Mouse (Mus musculus) midbrain, embryonic 15.5 days (tissue): ENCODE results near the gene Atp6v0a2. TPM values are rescaled to one million over a fixed set of nuclear protein-coding genes. Genes with fewer than 3 reads are reported as not detected.

Experiments
- ATAC-seq: fragments of 200-750 bp; cut with Nextera tagmentation; replicated peaks from 2 replicates; pipeline ENCODE4 v1.8.0; 2017; ENCODE audit warnings: moderate TSS enrichment
- H3K27ac ChIP-seq: fragments of 300-500 bp; sonication (generic); 2 replicates; pipeline ENCODE4 v1.5.1; 2015; ENCODE audit warnings: mild to moderate bottlenecking, inconsistent platforms
- H3K27me3 ChIP-seq: fragments of 300-500 bp; sonication (generic); replicated peaks from 2 replicates; pipeline ENCODE4 v1.6.1; 2015; ENCODE audit warnings: inconsistent platforms
- H3K36me3 ChIP-seq: fragments of 300-500 bp; sonication (generic); replicated peaks from 2 replicates; pipeline ENCODE4 v1.6.1; 2015; ENCODE audit warnings: inconsistent platforms
- H3K4me1 ChIP-seq: fragments of 300-500 bp; sonication (generic); 2 replicates; pipeline ENCODE4 v1.6.1; 2015; ENCODE audit warnings: inconsistent platforms
- H3K4me2 ChIP-seq: fragments of 300-500 bp; sonication (generic); 2 replicates; pipeline ENCODE4 v1.6.1; 2015; ENCODE audit warnings: inconsistent platforms, mild to moderate bottlenecking, moderate library complexity
- H3K4me3 ChIP-seq: fragments of 300-500 bp; sonication (generic); 2 replicates; pipeline ENCODE4 v1.5.1; 2015; ENCODE audit warnings: mild to moderate bottlenecking, inconsistent platforms
- H3K9ac ChIP-seq: fragments of 300-500 bp; sonication (generic); 2 replicates; pipeline ENCODE4 v1.6.1; 2015; ENCODE audit warnings: mild to moderate bottlenecking, inconsistent platforms
- H3K9me3 ChIP-seq: fragments of 300-500 bp; sonication (generic); 2 replicates; pipeline ENCODE4 v1.6.1; 2016; ENCODE audit warnings: inconsistent platforms
- WGBS: fragments of 180-500 bp; shearing (Covaris S2); methylation state at CpG from one replicate; pipeline ENCODE4 v1.1.7; 2015; ENCODE audit warnings: mixed read lengths; 5-methylcytosine and 5-hydroxymethylcytosine counted together
- polyA plus RNA-seq: library from polyadenylated mRNA; unstranded; fragments of >200 nt; fragmentation: Nextera tagmentation; extraction: Ambion mirVana; gene quantifications from 2 replicates; pipeline ENCODE4 v1.2.1, GENCODE M21; 2015

Atp6v0a2 gene
- polyA plus RNA-seq, 1 experiment from 2014 or later, result 44.4 TPM

DNA sequence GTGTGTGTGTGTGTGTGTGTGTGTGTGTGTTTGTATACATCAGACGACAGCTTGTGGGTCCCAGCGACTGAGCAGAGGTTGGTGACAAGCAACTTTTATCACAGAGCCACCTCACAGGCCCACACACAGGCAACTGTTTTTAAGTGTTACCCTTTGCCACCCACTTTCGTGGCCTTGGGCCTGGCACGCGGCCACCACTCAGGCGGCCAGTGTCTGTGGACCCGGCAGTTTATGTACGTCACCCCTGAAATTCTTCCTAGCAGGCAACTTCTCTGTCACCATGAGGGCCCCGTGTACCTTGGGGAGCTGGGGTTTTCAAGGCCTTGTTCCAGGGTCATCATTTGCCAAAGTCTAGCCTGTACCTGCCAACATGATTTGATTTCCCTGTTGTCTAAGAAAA lies 123.3 kb downstream of the Atp6v0a2 start:
- H3K4me2 ChIP-seq, result no peak overlapping the region
- H3K9ac ChIP-seq, result no peak overlapping the region
- H3K4me1 ChIP-seq, result no peaks in the 10 kb centered on the region
- H3K4me3 ChIP-seq, result no peak overlapping the region
- no peaks in the 10 kb centered on the region for H3K27me3 ChIP-seq
- no peaks in the 10 kb centered on the region for H3K36me3 ChIP-seq
- H3K9me3 ChIP-seq, result no peaks in the 10 kb centered on the region
- H3K27ac ChIP-seq, result no peak overlapping the region
- no peak for ATAC-seq
- 79% methylated on average over 9 of the region's 9 CpGs for WGBS

DNA sequence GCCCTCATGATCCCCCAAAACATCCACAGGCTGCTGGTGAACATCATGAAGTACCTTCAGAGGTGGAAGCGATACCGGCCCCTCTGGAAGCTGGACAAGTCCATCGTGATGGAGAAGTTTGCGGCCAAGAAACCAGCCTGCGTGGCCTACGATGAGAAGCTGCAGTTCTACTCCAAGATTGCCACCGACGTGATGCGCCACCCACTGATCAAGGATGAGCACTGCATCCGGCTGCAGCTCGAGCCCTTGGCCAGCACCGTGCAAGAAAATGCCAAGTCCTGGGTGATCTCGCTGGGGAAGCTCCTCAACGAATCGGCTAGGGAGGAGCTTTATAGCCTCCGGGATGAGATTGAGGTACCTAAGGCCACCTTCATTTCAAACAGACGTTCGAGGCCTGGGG lies 132.6 kb downstream of the Atp6v0a2 start:
- Histone ChIP-seq H3K4me3 (no peak overlapping the region), H3K4me1 (no peaks in the 10 kb centered on the region), H3K36me3 (no peaks in the 10 kb centered on the region), H3K9ac (no peak overlapping the region), H3K27ac (no peak overlapping the region), H3K4me2 (no peak overlapping the region), H3K9me3 (no peaks in the 10 kb centered on the region), H3K27me3 (no peaks in the 10 kb centered on the region)
- no peak for ATAC-seq
- WGBS, result 70% methylated on average over 18 of the region's 18 CpGs

DNA sequence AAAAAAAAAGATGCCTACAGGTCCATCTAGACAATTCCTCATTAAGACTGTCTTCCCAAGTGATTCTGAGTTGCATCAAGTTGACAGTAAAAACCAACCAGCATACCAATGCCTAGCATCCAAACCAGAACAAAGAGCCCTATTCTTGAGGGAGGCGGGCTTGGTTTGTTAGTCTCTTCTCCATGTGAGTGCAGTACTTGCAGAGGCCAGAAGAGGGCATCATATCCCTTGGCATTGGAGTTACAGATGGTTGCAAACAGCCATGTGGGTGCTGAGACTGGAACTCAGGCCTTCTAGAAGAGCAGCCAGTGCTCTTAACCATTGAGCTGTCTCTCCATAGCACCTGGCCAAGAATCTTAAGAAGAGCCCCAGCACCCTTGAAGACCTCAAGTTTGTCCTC lies 133.4 kb downstream of the Atp6v0a2 start:
- no peaks in the 10 kb centered on the region for H3K36me3 ChIP-seq
- H3K4me3 ChIP-seq, result no peak overlapping the region
- no peak overlapping the region for H3K9ac ChIP-seq
- H3K9me3 ChIP-seq, result no peaks in the 10 kb centered on the region
- H3K4me1 ChIP-seq, result no peaks in the 10 kb centered on the region
- no peak overlapping the region for H3K27ac ChIP-seq
- WGBS, result 100% methylated on average over 1 of the region's 1 CpGs
- H3K27me3 ChIP-seq, result no peaks in the 10 kb centered on the region
- H3K4me2 ChIP-seq, result no peak overlapping the region
- no peak for ATAC-seq

Other genes with a start within 250 kb of the Atp6v0a2 start
- gene Sbno1, start 202.6 kb upstream of the Atp6v0a2 start, polyA plus RNA-seq, result 98.6 and 102 TPM in 2 replicates
- gene Kmt5a, start 188.6 kb upstream of the Atp6v0a2 start, polyA plus RNA-seq, result 36.4 and 49.1 TPM in 2 replicates
- 24.7 and 25.2 TPM in 2 replicates for gene Rilpl2, start 150.2 kb upstream of the Atp6v0a2 start, polyA plus RNA-seq
- gene Snrnp35, start 145.4 kb upstream of the Atp6v0a2 start, polyA plus RNA-seq, result 18.9 and 19.1 TPM in 2 replicates
- 11.8 and 14.3 TPM in 2 replicates for gene Rilpl1, start 97.2 kb upstream of the Atp6v0a2 start, polyA plus RNA-seq
- gene Tmed2, start 87.9 kb upstream of the Atp6v0a2 start, polyA plus RNA-seq, result 321 and 332 TPM in 2 replicates
- 26.7 and 30.5 TPM in 2 replicates for gene Ddx55, start 75.7 kb upstream of the Atp6v0a2 start, polyA plus RNA-seq
- 62.6 and 63.4 TPM in 2 replicates for gene Eif2b1, start 49.4 kb upstream of the Atp6v0a2 start, polyA plus RNA-seq
- gene Gtf2h3, start 49.4 kb upstream of the Atp6v0a2 start, polyA plus RNA-seq, result 45.1 and 48.1 TPM in 2 replicates
- gene Dnah10, start 96.5 kb downstream of the Atp6v0a2 start, polyA plus RNA-seq, result 0.12 and 0.13 TPM in 2 replicates
- 43.6 TPM in 2 replicates for gene Ccdc92, start 233.8 kb downstream of the Atp6v0a2 start, polyA plus RNA-seq
- 117 and 126 TPM in 2 replicates for gene Zfp664, start 234.1 kb downstream of the Atp6v0a2 start, polyA plus RNA-seq